Mouse (Mus musculus) lung, postnatal 0 days (tissue): Measurements from ENCODE around the gene Fap. TPM values are rescaled to one million over a fixed set of nuclear protein-coding genes. Genes with fewer than 3 reads are reported as not detected.
A peak's percentile ranks its signal among the peaks of the same experiment; 100 is the strongest.

Experiments
- ATAC-seq: fragments of 200-750 bp; cut with Nextera tagmentation; 2 replicates; pipeline ENCODE4 v1.8.0; 2017; ENCODE audit warnings: moderate library complexity
- DNase-seq: peaks from one replicate; pipeline ENCODE4 v3.0.0-alpha.2; 2016; ENCODE audit warnings: low spot score
- H3K27ac ChIP-seq: fragments of 300-500 bp; sonication (generic); 2 replicates; pipeline ENCODE4 v1.5.1; 2014; ENCODE audit warnings: antibody characterized with exemption, mild to moderate bottlenecking, low read length, mixed read lengths
- H3K27me3 ChIP-seq: fragments of 300-500 bp; sonication (generic); replicated peaks from 2 replicates; pipeline ENCODE4 v1.6.1; 2014; ENCODE audit warnings: low read length, mixed read lengths; ENCODE audit not compliant: insufficient read depth
- H3K36me3 ChIP-seq: fragments of 300-500 bp; sonication (generic); 2 replicates; pipeline ENCODE4 v1.6.1; 2014; ENCODE audit warnings: low read length, mixed read lengths; ENCODE audit not compliant: insufficient read depth
- H3K4me1 ChIP-seq: fragments of 300-500 bp; sonication (generic); 2 replicates; pipeline ENCODE4 v1.6.1; 2014; ENCODE audit warnings: antibody characterized with exemption, low read depth, low read length, mixed read lengths; ENCODE audit not compliant: insufficient read depth
- H3K4me2 ChIP-seq: fragments of 300-500 bp; sonication (generic); replicated peaks from 2 replicates; pipeline ENCODE4 v1.6.1; 2014; ENCODE audit warnings: low read depth, mild to moderate bottlenecking, low read length, moderate library complexity, mixed read lengths
- H3K4me3 ChIP-seq: fragments of 300-500 bp; sonication (generic); 2 replicates; pipeline ENCODE4 v1.5.1; 2014; ENCODE audit warnings: low read depth, low read length
- H3K9ac ChIP-seq: fragments of 300-500 bp; sonication (generic); replicated peaks from 2 replicates; pipeline ENCODE4 v1.6.1; 2014; ENCODE audit warnings: low read depth, mild to moderate bottlenecking
- H3K9me3 ChIP-seq: fragments of 300-500 bp; sonication (generic); 2 replicates; pipeline ENCODE4 v1.6.1; 2016; ENCODE audit warnings: low read length, mixed read lengths
- CTCF ChIP-seq: IDR thresholded peaks from 2 replicates; pipeline ENCODE4 v1.5.1; 2016; ENCODE audit warnings: antibody characterized with exemption, mild to moderate bottlenecking
- EP300 ChIP-seq: IDR thresholded peaks from 2 replicates; pipeline ENCODE4 v1.6.1; 2016; ENCODE audit warnings: antibody characterized with exemption, mild to moderate bottlenecking, control low read depth
- WGBS: fragments of 180-500 bp; shearing (Covaris S2); extraction: QIAGEN DNeasy Blood & Tissue Kit; methylation state at CpG from one replicate; pipeline ENCODE4 v1.1.7; 2014; 5-methylcytosine and 5-hydroxymethylcytosine counted together
- polyA plus RNA-seq: library from polyadenylated mRNA; unstranded; fragments of >200 nt; fragmentation: Nextera tagmentation; extraction: Ambion mirVana; gene quantifications from 2 replicates; pipeline ENCODE4 v1.2.1, GENCODE M21; 2015

Fap gene
- polyA plus RNA-seq, 1 experiment from 2014 or later: 0.90 TPM

DNA sequence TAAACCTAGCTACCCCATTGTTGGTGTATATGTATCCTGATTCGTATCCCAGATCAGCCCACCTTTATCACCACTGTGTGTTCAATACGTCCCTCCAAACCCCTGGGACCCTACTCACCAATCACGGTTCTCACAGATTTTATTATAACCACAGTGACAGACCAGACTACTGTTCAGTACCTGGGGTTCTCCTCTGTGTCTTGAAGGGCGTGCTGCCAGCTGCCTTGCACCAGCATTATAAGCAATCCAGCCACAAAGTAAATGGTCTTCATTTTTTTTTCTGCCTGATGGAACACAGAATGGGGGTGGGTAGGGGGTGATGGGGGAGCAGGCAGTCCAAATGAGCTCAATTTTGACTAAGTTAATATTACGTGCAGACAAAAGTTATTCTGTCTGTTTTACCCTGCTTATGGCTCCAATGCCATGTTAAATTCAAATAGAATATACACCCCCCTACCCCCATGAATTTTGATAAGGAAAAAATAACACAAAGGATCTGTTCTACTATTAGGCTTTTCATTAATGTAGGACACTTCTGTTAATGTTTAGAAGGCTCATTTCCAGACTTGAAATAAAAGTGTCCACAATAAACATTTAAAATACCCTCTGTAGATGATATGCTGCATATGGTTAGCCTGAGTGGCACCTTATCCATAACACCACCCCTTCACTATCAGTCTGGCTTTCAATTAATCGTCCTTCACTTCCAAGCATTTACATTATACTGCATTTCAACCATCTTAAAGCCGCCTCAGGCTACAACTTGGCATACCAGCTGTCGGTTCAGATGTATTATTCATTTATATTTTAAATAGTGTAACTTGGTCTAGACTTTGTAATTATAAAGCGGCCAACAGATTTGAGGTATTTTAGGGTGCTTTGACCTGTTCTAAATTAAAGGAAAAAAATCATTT is 93.3 kb downstream of the Fap start:
- Histone ChIP-seq H3K4me2 (no peak overlapping the region), H3K36me3 (no peaks in the 10 kb centered on the region), H3K4me1 (no peaks in the 10 kb centered on the region), H3K27ac (no peak overlapping the region), H3K9ac (no peak overlapping the region), H3K27me3 (no peaks in the 10 kb centered on the region), H3K9me3 (no peaks in the 10 kb centered on the region), H3K4me3 (no peak overlapping the region)
- ATAC-seq: no peak
- TF ChIP-seq CTCF: no peak
- no peak for DNase-seq
- 50% methylated on average over 9 of the region's 9 CpGs for WGBS

DNA sequence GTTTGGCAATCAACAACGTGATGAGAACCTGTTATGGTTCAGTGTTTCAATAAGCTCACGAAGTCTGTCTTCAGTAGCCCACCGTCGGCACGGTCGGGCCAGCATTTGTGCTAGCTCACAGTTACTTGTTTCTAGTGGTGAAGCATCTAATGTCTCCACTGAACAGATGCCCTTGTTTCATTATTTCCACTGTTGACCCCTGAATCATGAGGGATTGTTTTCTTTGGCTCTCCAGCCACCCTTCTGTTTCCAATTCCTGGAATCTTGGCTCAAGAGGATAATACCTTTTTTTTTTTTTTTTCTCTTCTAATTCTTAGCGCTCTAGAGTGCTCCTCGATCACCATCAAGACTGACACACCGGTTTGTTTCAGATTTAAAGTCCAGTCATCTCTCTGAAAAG is 104.3 kb downstream of the Fap start:
- Histone ChIP-seq H3K27ac (no peak overlapping the region), H3K4me3 (no peak overlapping the region), H3K27me3 (no peaks in the 10 kb centered on the region), H3K4me2 (no peak overlapping the region), H3K9me3 (no peaks in the 10 kb centered on the region), H3K9ac (no peak overlapping the region), H3K4me1 (no peaks in the 10 kb centered on the region), H3K36me3 (no peaks in the 10 kb centered on the region)
- TF ChIP-seq EP300 (no peak), CTCF (no peak)
- 78% methylated on average over 9 of the region's 9 CpGs for WGBS
- ATAC-seq (no peak), DNase-seq (no peak)

DNA sequence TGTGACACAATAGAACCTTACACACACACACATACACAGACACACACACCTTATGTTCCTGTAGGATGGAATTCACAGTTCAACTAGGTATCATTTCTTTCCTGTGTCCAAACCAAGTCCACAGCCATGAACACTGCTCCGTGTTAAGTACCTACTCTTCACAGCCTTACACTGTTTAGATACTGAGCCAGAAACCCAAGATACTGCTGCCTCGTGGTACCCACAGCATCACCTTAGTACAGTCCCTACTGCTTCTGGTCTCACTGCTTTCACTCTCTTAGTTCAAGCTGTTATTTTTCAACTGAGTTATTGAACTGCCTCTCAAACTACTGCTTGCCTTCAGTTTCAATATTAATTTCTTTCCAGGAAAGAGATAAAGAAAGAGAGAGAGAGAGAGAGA is 110.6 kb downstream of the Fap start:
- no peak overlapping the region for H3K4me2 ChIP-seq
- no peaks in the 10 kb centered on the region for H3K9me3 ChIP-seq
- no peak overlapping the region for H3K27ac ChIP-seq
- WGBS: 76% methylated on average over 2 of the region's 2 CpGs
- TF ChIP-seq EP300: no peak
- no peak for TF ChIP-seq CTCF
- no peaks in the 10 kb centered on the region for H3K36me3 ChIP-seq
- no peak for ATAC-seq
- DNase-seq: no peak
- no peaks in the 10 kb centered on the region for H3K4me1 ChIP-seq
- no peak overlapping the region for H3K9ac ChIP-seq
- H3K27me3 ChIP-seq: no peaks in the 10 kb centered on the region
- no peak overlapping the region for H3K4me3 ChIP-seq

DNA sequence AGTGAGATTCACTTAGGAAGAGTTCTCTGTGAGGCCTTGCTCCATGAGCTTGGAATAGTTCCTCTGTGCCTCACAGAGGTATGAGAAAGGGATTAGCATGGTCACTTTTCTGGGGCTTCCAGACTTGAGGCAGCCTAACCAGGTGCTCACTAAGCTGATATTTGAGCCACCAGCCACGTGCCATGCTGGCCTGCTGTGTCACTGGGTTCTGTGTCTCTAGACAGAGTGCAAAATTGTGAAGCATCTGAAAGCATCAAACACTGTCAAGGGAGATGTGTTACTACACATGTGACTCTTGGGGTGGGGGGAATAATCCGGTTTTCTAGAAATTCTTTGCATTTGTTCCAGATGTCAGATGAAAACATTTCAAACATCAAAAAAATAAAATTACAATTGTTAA is 111.7 kb downstream of the Fap start:
- no peak overlapping the region for H3K4me3 ChIP-seq
- no peak overlapping the region for H3K4me2 ChIP-seq
- no peaks in the 10 kb centered on the region for H3K36me3 ChIP-seq
- TF ChIP-seq CTCF: no peak
- TF ChIP-seq EP300: no peak
- H3K4me1 ChIP-seq: no peaks in the 10 kb centered on the region
- no peaks in the 10 kb centered on the region for H3K27me3 ChIP-seq
- no peak for ATAC-seq
- DNase-seq: no peak
- no peaks in the 10 kb centered on the region for H3K9me3 ChIP-seq
- H3K27ac ChIP-seq: no peak overlapping the region
- WGBS: 71% methylated on average over 2 of the region's 2 CpGs
- no peak overlapping the region for H3K9ac ChIP-seq

DNA sequence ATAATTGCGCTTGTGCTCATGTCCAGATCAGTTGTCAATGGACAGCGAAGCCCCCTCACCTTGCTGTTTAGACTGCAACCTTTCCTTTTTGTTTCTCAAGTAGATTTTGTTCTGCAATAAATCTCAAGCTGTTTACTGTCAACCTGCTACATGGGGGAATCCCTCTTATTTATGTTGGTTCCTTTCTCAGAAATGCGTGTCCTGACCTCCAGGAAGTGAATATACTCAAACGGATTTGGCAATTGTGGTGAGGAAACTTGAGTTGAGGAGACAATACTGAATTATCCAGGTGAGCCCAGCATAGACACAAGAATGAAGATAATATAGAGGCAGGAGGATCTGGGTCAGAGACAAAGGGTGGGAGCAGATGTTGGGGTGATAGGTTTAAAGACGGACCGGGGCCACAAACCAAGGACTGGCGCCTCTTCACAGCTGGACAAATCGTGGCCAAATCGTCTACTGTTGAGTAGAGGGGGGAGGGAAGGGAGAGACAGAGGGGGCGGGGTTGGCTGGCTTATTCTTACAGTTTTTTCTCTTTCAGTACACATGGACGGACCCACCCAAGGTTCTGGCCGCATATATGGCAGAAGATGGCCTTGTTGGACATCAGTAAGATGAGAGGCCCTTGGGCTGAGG is 112.9 kb downstream of the Fap start:
- TF ChIP-seq EP300 (no peak), CTCF (no peak)
- WGBS: 84% methylated on average over 12 of the region's 12 CpGs
- no peak for ATAC-seq
- Histone ChIP-seq H3K9ac (no peak overlapping the region), H3K36me3 (no peaks in the 10 kb centered on the region), H3K4me2 (no peak overlapping the region), H3K4me3 (no peak overlapping the region), H3K27me3 (no peaks in the 10 kb centered on the region), H3K27ac (no peak overlapping the region), H3K9me3 (no peaks in the 10 kb centered on the region), H3K4me1 (no peaks in the 10 kb centered on the region)
- no peak for DNase-seq

DNA sequence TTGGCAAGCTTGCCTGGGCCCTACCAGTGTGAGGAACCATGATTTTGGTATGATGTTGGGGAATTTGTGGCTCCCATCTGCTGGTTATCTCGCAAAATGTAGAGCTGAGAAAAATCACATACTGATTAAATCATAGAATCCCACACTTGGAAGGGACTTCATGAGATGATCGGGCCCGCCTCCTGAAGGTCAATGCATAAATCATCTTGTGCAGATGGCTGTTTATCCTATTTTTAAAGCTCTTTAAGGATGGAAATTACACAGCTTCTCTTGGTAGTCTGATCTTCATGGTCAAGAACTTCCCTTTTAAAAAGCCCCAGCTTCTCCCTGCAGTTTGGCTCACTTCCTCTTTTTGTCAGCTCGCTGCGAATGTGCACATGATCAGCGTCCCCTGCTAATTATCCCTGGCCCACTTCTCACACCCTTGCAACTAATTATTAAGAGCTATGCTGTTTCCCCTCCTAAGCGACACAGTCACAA is 113.6 kb downstream of the Fap start:
- Histone ChIP-seq H3K4me1 (no peaks in the 10 kb centered on the region), H3K4me3 (no peak overlapping the region), H3K27ac (no peak overlapping the region), H3K9ac (no peak overlapping the region), H3K36me3 (no peaks in the 10 kb centered on the region), H3K9me3 (no peaks in the 10 kb centered on the region), H3K4me2 (no peak overlapping the region), H3K27me3 (no peaks in the 10 kb centered on the region)
- 60% methylated on average over 7 of the region's 7 CpGs for WGBS
- ATAC-seq: no peak
- TF ChIP-seq CTCF (no peak), EP300 (no peak)
- DNase-seq: peak; percentile 26
